Mouse (Mus musculus) G1E (cell line): ENCODE measurements at regions not wholly inside any gene's neighbourhood (a gene's known extent, or its start where the extent isn't known, plus 50 kb on each side); places are given as distances from the start of the nearest gene placed in this dataset.

ENCODE experiments used
- ATAC-seq: 2 replicates; pipeline ENCODE4 v1.8.0; 2016; ENCODE audit warnings: mild to moderate bottlenecking; ENCODE audit not compliant: insufficient number of reproducible peaks, poor library complexity, low FRiP score, severe bottlenecking; ENCODE audit errors: extremely low read depth
- DNase-seq: peaks from one replicate; pipeline ENCODE4 v3.0.0; 2012; ENCODE audit warnings: low spot score
- H3K27me3 ChIP-seq: 2 replicates; pipeline ENCODE4 v1.6.1; 2012; ENCODE audit warnings: mild to moderate bottlenecking, low read length, inconsistent platforms; ENCODE audit not compliant: insufficient read depth
- H3K36me3 ChIP-seq: replicated peaks from 2 replicates; pipeline ENCODE3; 2012; ENCODE audit warnings: mild to moderate bottlenecking, inconsistent platforms
- H3K4me1 ChIP-seq: 2 replicates; pipeline ENCODE4 v1.6.1; 2012; ENCODE audit warnings: low read depth, low read length, inconsistent platforms, mixed read lengths; ENCODE audit not compliant: insufficient read depth
- H3K4me3 ChIP-seq: 2 replicates; pipeline ENCODE4 v1.5.1; 2012; ENCODE audit warnings: low read depth, mild to moderate bottlenecking, inconsistent platforms, low read length, moderate library complexity, mixed read lengths
- H3K9me3 ChIP-seq: replicated peaks from 2 replicates; pipeline ENCODE4 v1.6.1; 2012; ENCODE audit warnings: inconsistent platforms
- CTCF ChIP-seq: IDR thresholded peaks from 2 replicates; pipeline ENCODE4 v1.5.1; 2012; ENCODE audit warnings: low read depth, low read length, inconsistent platforms, mixed read lengths
- GATA1 ChIP-seq: IDR thresholded peaks from 2 replicates; pipeline ENCODE4 v1.6.1; 2012; ENCODE audit warnings: borderline replicate concordance, low read length, inconsistent platforms, mixed read lengths
- GATA2 ChIP-seq: IDR thresholded peaks from 2 replicates; pipeline ENCODE4 v1.6.1; 2012; ENCODE audit warnings: low read depth, low read length, inconsistent platforms, borderline replicate concordance
- POLR2AphosphoS5 ChIP-seq: IDR thresholded peaks from 2 replicates; pipeline ENCODE4 v1.6.1; 2012; ENCODE audit warnings: low read depth, low read length, inconsistent platforms; ENCODE audit not compliant: insufficient replicate concordance
- TAL1 ChIP-seq: conservative IDR thresholded peaks from 2 replicates; pipeline ENCODE4 v1.6.1; 2012; ENCODE audit warnings: low read depth, low read length, inconsistent platforms, mixed read lengths

DNA sequence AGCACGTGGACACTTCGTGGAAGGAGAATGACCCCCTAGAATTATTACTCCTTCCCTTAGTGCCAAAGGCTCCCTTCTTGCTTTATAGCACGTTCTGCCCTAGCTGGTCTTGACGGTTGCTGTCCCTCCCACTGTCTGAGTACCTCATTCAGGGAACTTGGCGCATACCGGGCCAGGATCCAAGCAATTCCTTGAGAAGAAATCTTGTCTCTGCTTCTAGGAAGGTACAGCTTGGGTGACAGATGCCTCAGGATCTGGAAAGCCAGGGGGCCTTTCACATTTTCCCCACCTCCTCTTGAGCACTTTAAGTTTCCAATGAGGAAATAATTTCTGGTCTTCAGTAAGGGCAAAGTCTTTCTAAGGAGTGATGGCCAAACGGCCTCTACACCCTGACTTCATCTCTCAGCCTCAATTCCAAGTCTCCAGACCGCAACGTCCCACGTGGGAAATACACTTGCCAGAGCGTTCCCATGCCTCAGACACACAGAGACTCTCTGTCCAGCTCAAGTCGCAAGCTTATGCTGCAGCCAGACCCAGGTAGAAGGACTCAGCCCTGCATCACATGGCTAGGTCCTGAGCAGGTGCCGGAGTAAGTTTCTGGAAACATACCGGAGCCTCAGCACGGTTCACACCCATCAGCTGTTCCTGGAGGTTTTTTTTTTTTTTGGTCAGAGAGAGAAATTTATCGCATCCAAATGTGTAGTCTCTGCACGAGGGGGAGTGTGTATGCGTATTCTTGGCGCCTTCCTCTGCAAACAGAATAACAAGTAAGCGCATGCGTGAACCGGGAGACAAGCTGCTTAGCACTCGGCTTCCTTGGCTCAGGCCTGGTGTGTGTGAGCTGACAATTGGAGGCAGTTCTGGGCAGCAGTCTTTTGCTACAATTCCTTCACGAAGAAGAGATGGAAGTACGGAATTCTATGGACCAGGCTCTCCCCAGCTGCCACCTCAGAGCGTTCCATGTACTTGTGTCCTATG, 171.7 kb upstream of the Kazn start:
- DNase-seq (no peak), ATAC-seq (no peak)
- peaks cover 74% of the 10 kb centered on the region for H3K9me3 ChIP-seq
- no peaks in the 10 kb centered on the region for H3K27me3 ChIP-seq
- no peaks in the 10 kb centered on the region for H3K4me1 ChIP-seq
- H3K4me3 ChIP-seq: no peak overlapping the region
- H3K36me3 ChIP-seq: no peaks in the 10 kb centered on the region
- TF ChIP-seq GATA1 (no peak), CTCF (no peak), TAL1 (no peak), GATA2 (no peak), POLR2AphosphoS5 (no peak)

DNA sequence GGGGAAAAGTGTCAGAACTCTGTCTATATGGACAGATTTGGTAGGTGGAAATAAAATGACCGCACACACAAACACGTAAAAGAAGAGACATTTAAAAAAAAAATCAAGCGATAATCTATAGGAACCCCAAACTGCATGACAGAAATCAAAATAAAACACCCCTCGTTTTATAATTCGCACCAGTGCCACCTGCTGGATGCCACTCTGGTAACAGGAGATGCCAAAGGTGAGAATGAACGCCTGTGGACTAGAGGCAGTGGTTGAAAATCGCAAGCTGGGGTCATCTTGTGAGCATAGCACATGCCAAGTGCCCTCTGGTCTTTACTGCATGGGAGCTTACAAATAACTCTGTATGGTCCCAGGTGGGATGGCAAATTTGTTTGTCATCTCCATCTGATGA, 158.7 kb upstream of the Kazn start:
- no peaks in the 10 kb centered on the region for H3K4me1 ChIP-seq
- TF ChIP-seq CTCF (no peak), POLR2AphosphoS5 (no peak), GATA2 (no peak), GATA1 (no peak), TAL1 (no peak)
- no peak overlapping the region for H3K4me3 ChIP-seq
- DNase-seq (no peak), ATAC-seq (no peak)
- H3K9me3 ChIP-seq: peaks cover 81% of the 10 kb centered on the region
- no peaks in the 10 kb centered on the region for H3K36me3 ChIP-seq
- H3K27me3 ChIP-seq: no peaks in the 10 kb centered on the region

- Histone ChIP-seq H3K27me3 (no peaks in the 10 kb centered on the region), H3K36me3 (no peaks in the 10 kb centered on the region), H3K9me3 (peaks cover 91% of the 10 kb centered on the region), H3K4me3 (no peak overlapping the region), H3K4me1 (no peaks in the 10 kb centered on the region)
- DNase-seq (no peak), ATAC-seq (no peak)
- TF ChIP-seq POLR2AphosphoS5 (no peak), CTCF (no peak), GATA2 (no peak), GATA1 (no peak), TAL1 (no peak)
Measured at GRCm38 (mm10) chr4:142392924-142393323, 153.7 kb upstream of the Kazn start.

DNA sequence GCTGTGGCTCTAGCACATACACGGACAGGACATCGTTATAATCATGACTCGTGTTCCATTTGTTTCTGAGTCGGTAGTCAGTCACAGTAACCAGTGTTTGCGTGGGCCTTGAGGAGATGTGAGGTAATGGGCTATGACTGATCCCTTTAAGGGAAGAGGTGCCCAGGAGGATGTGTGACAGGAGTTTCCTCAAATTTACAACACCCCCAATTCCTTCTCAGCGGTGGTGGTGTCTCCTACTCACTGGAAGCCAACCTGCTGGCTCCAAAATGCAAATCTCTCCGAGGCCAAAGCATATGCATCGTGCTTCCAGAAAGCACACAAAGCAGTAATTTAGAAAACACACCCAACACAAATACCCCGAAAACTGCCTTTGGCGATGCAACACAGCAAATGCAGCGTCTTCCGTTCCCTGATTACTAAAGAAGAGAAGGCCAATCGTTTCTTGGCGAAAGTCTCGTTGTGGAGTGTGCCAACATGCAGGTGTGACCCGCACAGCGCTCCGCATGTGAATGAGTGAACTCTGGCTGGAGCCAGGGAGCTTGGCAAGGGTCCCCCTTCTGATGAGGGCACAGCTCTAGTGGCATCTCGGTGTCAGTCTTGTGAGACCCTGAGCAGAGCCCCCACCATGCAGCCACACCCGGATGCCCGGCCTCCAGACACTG, 151.5 kb upstream of the Kazn start:
- H3K4me1 ChIP-seq: no peaks in the 10 kb centered on the region
- H3K4me3 ChIP-seq: no peak overlapping the region
- TF ChIP-seq GATA1 (no peak), TAL1 (no peak), POLR2AphosphoS5 (no peak), GATA2 (no peak), CTCF (no peak)
- H3K9me3 ChIP-seq: peaks cover 93% of the 10 kb centered on the region
- H3K36me3 ChIP-seq: no peaks in the 10 kb centered on the region
- no peak for ATAC-seq
- no peaks in the 10 kb centered on the region for H3K27me3 ChIP-seq
- DNase-seq: no peak

DNA sequence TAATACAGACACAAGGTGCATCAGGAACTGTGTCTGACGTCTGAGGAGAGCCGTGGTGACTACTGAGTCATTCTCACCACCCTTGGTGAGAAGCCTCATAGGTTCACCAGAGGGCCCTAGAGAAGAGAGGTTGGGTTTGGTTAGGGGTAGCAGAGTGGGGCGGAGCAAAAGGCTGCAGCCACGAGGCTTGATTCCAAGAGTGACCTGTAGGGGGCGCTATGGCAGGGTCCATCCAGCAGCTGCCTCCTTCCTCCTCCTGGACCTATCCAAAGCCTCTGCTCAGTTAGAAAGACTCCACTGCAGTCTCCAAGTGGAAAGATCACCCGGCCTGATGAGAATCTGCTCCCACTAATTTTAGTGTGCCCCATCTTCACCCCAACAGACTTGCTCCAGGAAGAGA, 149.3 kb upstream of the Kazn start:
- Histone ChIP-seq H3K9me3 (peaks cover 94% of the 10 kb centered on the region), H3K4me1 (no peaks in the 10 kb centered on the region), H3K27me3 (no peaks in the 10 kb centered on the region), H3K4me3 (no peak overlapping the region), H3K36me3 (no peaks in the 10 kb centered on the region)
- TF ChIP-seq CTCF: no peak
- DNase-seq (no peak), ATAC-seq (no peak)

DNA sequence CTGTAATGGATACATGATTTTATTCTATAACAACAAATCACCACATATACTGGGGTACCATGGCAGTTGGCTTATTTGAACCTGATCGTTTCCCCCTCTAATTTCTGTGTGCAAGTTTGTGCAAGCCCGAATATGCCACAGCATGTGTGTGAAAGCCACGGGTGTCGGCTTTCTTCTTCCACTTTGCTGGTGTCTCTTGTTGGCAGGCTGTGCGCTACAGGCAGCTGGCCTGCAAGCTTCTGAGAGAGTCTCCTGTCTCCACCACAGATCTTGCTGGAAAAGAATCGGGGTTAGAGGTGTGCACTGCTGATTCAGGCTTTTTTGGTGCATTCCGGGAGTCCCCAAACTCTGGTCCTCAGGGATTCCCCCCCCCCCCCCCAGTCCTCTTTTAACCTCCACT, 142.0 kb upstream of the Kazn start:
- Histone ChIP-seq H3K9me3 (peaks cover 86% of the 10 kb centered on the region), H3K4me1 (no peaks in the 10 kb centered on the region), H3K4me3 (no peak overlapping the region), H3K27me3 (no peaks in the 10 kb centered on the region), H3K36me3 (no peaks in the 10 kb centered on the region)
- ATAC-seq (no peak), DNase-seq (no peak)
- no peak for TF ChIP-seq TAL1
- no peak for TF ChIP-seq POLR2AphosphoS5
- no peak for TF ChIP-seq GATA2
- no peak for TF ChIP-seq GATA1
- TF ChIP-seq CTCF: no peak
